Mouse (Mus musculus) spleen, postnatal 4 days (tissue): Measurements from ENCODE around the gene Adamts16.

Source experiments
- DNase-seq, 2 experiments: peaks; one replicate each; pipeline ENCODE4 v3.0.0; 2022; ENCODE audit warnings: low spot score in 2 of 2

Gene Adamts16

GRCm38 (mm10) chr13:70714081-70714775, 127.4 kb downstream of the Adamts16 start:
- no peak for DNase-seq

GRCm38 (mm10) chr13:70713331-70713730, 128.3 kb downstream of the Adamts16 start:
- DNase-seq: no peak

- DNase-seq: no peak
These were observed 134.3 kb downstream of the Adamts16 start for GRCm38 (mm10) chr13:70707158-70707854.

DNA sequence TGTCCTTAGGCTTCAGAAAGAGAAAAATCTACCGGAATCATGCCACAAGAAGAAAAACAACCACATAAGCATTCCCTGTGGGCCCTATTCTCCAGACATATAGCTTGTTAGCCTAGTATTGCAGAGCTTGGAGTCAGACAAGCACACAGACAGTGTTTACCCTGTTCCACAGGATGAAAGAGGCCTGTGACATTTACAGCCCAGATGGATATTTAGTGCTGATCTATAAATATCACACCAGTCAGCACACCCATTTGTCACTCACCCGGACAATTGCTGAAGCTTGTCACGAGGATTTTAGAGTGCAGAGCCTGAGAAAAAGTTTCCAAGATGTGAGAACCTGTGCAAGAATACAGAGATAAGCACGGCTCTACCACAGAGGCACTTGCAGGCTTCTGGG, 138.7 kb downstream of the Adamts16 start:
- DNase-seq: no peak

- no peak for DNase-seq
These were observed 142.7 kb downstream of the Adamts16 start for GRCm38 (mm10) chr13:70698812-70699387.

- no peak for DNase-seq
These were observed 152.1 kb downstream of the Adamts16 start for GRCm38 (mm10) chr13:70689452-70689960.

DNA sequence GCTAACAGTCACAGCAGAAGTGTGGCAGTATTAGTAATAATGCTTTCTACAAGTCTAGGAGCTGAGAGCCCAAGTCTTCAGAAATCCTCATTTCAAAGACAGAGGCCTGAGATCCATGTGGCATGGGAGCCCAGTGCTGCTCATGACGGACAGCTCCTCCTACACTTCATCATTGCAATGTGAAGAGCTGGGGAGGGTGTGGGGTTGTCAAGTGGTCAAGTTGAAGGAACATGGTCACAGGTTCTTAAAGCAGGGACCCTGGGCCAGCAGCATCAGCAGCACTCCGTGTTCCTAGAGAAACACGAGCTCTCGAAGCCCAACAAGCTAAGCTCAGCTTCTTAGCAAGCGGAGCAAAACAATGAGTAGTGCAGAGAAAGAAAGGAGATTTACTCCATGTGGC, 155.8 kb downstream of the Adamts16 start:
- DNase-seq: no peak

DNA sequence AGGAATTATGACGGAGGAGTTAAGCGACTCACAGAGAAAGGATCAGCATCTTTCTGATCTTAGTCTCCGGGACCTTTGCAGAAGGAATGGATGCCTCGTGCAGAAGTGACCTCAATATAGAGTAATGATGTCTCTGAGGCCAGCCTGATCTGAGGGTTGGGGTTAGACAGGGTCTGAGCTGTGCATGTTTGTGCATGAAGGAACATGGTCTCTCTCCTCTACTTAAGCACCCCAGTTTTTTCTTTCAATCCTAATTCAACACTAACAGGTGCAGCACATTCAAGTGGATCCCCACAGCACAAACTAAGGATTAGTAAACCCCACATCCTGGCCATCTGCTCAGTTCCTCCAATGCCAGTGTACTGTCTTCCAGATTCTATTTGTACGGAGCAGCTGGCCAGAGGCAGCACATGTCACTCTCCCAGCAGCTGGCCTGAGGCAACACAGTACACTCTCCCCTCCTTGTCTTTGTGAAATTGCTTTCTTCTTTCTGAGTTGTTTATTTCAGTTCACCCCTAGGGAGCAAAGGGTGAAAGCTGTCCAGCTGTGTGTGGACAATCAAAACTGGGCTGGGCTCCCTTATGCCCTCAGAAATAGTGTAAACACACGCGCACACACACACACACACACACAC, 156.5 kb downstream of the Adamts16 start:
- DNase-seq: no peak

- no peak for DNase-seq
These were observed 160.0 kb downstream of the Adamts16 start for GRCm38 (mm10) chr13:70681411-70682183.

GRCm38 (mm10) chr13:70680316-70680715, 161.3 kb downstream of the Adamts16 start:
- no peak for DNase-seq
